Mouse (Mus musculus) large intestine, adult 2 months (tissue): Measurements from ENCODE around the gene Tmprss9. TPM values are rescaled to one million over a fixed set of nuclear protein-coding genes. Genes with fewer than 3 reads are reported as not detected.
"Not testable (repeated sequence)": the region's sequence is repeated elsewhere in the genome, so short reads cannot be mapped to it uniquely, and the experiment has no call there.

ENCODE experiments used
- DNase-seq: peaks from one replicate; pipeline ENCODE4 v3.0.0-alpha.2; 2012; ENCODE audit warnings: low read depth, low spot score
- WGBS: fragments of 180-500 bp; shearing (Covaris S2); methylation state at CpG from one replicate; pipeline ENCODE4 v1.1.7; 2018; 5-methylcytosine and 5-hydroxymethylcytosine counted together
- polyA plus RNA-seq: library from polyadenylated mRNA; depleted of rRNA; stranded (reverse); fragments of >200 nt; gene quantifications from 2 replicates; pipeline ENCODE4 v1.2.3, GENCODE M21; 2012; rRNA removed

Tmprss9 gene
- 0.21 and 0.32 TPM in 2 replicates for polyA plus RNA-seq

GRCm38 (mm10) chr10:80871581-80871980 lies at the start of gene Tmprss9:
TSS of gene Tmprss9 (plus strand) at chr10:80871848.
- WGBS, result 17% methylated on average over 9 of the region's 9 CpGs
- DNase-seq, result no peak

- DNase-seq, result no peak
- 42% methylated on average over 2 of the region's 2 CpGs for WGBS
These were observed 49.7 kb upstream of the Tmprss9 start for GRCm38 (mm10) chr10:80821991-80822390.

- DNase-seq, result no peak
- whole genome bisulfite sequencing, result 88% methylated on average over 5 of the region's 5 CpGs
These were observed 49.1 kb upstream of the Tmprss9 start for GRCm38 (mm10) chr10:80822528-80822927.

- DNase-seq, result no peak
- WGBS, result 97% methylated on average over 1 of the region's 1 CpGs
These were observed 48.3 kb upstream of the Tmprss9 start for GRCm38 (mm10) chr10:80823316-80823715.

- DNase-seq, result no peak
- WGBS, result 34% methylated on average over 8 of the region's 8 CpGs
These were observed 47.6 kb upstream of the Tmprss9 start for GRCm38 (mm10) chr10:80823847-80824643.

- DNase-seq, result no peak
- WGBS, result 55% methylated on average over 2 of the region's 2 CpGs
These were observed 46.8 kb upstream of the Tmprss9 start for GRCm38 (mm10) chr10:80824827-80825226.

- under 1% methylated on average over 73 of the region's 82 CpGs for WGBS
- peak; percentile 100 for DNase-seq
These were observed 45.2 kb upstream of the Tmprss9 start, which contains the start of gene Oaz1 for GRCm38 (mm10) chr10:80826151-80827062. TSS of gene Oaz1 (plus strand) at chr10:80826656.

- 2% methylated on average over 29 of the region's 29 CpGs for WGBS
- no peak for DNase-seq
These were observed 44.4 kb upstream of the Tmprss9 start for GRCm38 (mm10) chr10:80827063-80827869.

GRCm38 (mm10) chr10:80827870-80828420 lies 43.7 kb upstream of the Tmprss9 start:
- no peak for DNase-seq
- 32% methylated on average over 10 of the region's 10 CpGs for WGBS

- DNase-seq, result not testable (repeated sequence)
- 48% methylated on average over 9 of the region's 9 CpGs for WGBS
These were observed 43.1 kb upstream of the Tmprss9 start for GRCm38 (mm10) chr10:80828587-80828986.

GRCm38 (mm10) chr10:80829359-80830278 lies 42.0 kb upstream of the Tmprss9 start:
- no peak for DNase-seq
- 38% methylated on average over 1 of the region's 1 CpGs for WGBS

- no peak for DNase-seq
- WGBS, result 20% methylated on average over 9 of the region's 9 CpGs
These were observed 40.5 kb upstream of the Tmprss9 start for GRCm38 (mm10) chr10:80831136-80831535.

GRCm38 (mm10) chr10:80832818-80833217 lies 38.8 kb upstream of the Tmprss9 start:
- DNase-seq, result no peak
- 58% methylated on average over 7 of the region's 7 CpGs for WGBS

- WGBS, result 50% methylated on average over 30 of the region's 30 CpGs
- DNase-seq, result no peak
These were observed 36.0 kb upstream of the Tmprss9 start for GRCm38 (mm10) chr10:80835617-80836016.

GRCm38 (mm10) chr10:80836949-80837379 lies 34.7 kb upstream of the Tmprss9 start:
- no peak for DNase-seq
- WGBS, result 43% methylated on average over 7 of the region's 7 CpGs

GRCm38 (mm10) chr10:80837827-80838226 lies 33.8 kb upstream of the Tmprss9 start:
- no peak for DNase-seq
- WGBS, result 29% methylated on average over 2 of the region's 2 CpGs

- 43% methylated on average over 2 of the region's 2 CpGs for WGBS
- no peak for DNase-seq
These were observed 33.2 kb upstream of the Tmprss9 start for GRCm38 (mm10) chr10:80838346-80838912.

- DNase-seq, result no peak
- WGBS, result 52% methylated on average over 6 of the region's 6 CpGs
These were observed 31.8 kb upstream of the Tmprss9 start for GRCm38 (mm10) chr10:80839848-80840247.
